Mouse (Mus musculus): ENCODE measurements around the gene Limch1.

The Limch1 gene

GRCm38 (mm10) chr5:66746761-66747160 is 1.1 kb downstream of the Limch1 start:
- no peak for DNase-seq (ENCODE audit: low spot score)

DNA sequence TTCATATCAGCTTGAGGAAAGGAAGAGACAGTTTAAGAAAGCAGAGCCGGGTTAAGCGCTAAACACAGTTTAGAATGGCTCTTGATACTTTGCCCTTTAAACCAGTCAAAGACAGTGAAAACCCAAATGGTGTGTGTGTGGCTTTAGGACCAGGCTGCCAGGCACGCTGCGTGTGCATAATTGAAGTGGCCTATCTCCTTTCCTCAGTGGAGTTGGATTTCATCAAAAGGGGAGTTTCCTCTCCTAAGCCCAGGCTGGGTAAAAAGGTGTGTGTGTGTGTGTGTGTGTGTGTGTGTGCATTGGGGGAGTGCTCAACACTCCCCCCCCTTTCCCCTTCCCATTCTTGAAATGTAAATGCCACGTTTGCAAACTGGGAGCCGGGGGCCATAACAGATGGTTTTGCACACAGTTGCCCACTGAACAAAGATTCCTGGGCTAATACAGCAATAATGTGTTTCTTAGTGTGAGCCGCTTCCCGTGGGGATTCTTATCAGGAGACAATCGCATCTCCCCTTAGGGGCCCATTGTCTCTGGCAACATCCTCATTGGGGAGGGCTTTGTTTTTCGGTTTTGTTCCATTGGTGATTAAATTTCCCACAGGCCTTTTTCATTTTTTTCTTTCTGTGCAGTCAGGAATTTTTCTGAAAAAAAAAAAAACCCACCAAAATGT is 2.3 kb downstream of the Limch1 start:
- no peak for DNase-seq (ENCODE audit: low spot score)

DNA sequence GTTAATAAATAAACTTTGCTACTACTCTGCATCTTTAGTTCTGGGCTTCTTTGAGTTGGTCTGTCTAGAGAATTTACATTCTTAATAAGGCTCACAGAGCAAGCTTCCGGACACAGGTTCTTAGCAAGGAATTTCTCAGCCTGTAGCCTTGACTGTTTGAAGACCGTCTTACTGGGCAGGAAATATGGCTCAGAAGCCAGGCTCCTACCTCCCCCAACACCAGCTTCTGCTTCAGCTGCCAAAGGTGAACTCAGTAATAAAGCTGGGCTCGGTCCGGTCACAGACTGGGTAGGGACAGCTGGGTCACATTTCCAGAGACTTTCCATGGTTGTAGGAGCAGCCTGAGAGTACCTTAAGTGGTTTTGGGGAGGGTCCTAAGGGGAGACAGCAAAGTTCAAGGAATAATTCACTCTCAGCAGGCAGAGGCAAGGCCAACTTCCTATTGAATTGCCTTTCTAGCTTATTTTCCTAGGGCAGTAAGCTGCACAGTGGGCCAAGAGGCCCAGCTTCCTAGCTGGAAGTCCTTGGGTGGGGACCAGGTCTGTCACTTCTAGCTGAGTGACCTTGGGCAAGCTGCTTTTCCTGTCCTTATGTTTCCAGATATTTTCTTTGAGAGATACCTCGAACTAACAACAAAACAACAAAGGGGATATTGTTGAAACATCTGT is 3.0 kb downstream of the Limch1 start:
- DNase-seq (ENCODE audit: low spot score), result no peak

DNA sequence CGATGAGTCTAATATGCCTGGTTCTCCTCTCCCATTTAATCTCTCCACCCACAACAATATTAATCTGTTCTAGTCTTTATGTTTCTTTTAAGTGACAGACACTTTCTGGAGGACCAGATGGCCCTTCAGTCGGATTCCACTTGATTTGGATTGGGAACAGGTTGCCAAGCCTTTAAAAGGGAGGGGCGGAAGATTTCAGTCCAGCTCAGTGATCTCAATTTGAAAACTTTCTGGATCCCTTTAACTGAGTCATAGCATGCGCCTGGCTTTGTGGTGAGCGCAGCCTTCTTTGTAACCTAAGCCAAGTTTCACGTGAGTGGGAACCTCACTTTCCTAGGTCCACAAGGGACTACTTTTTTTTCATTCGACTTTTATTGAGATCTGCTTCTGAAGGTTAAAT is 5.0 kb downstream of the Limch1 start:
- peak; percentile 67 for DNase-seq (ENCODE audit: low spot score)

- DNase-seq (ENCODE audit: low spot score), result no peak
These were observed 5.8 kb downstream of the Limch1 start for GRCm38 (mm10) chr5:66751332-66751980.

DNA sequence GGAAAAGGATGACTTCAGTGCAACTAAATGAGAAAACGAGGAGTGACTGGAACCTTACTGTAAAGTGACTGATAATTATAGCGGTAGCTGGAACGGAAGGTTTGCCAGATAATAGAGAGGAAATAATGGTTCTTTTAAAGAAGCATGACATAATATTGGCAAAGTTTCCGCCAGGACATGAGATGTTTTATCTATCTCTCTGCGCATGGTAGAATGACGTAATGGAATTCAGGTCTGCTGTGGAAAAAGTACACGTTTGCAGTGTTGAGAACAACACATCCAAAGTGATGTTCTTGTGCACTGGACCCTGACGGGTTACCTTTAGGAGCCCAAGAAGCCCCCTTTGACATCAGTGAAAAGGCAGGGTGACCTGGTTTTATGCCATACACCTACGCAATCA is 8.0 kb downstream of the Limch1 start:
- peak; percentile 14 for DNase-seq (ENCODE audit: low spot score)

DNA sequence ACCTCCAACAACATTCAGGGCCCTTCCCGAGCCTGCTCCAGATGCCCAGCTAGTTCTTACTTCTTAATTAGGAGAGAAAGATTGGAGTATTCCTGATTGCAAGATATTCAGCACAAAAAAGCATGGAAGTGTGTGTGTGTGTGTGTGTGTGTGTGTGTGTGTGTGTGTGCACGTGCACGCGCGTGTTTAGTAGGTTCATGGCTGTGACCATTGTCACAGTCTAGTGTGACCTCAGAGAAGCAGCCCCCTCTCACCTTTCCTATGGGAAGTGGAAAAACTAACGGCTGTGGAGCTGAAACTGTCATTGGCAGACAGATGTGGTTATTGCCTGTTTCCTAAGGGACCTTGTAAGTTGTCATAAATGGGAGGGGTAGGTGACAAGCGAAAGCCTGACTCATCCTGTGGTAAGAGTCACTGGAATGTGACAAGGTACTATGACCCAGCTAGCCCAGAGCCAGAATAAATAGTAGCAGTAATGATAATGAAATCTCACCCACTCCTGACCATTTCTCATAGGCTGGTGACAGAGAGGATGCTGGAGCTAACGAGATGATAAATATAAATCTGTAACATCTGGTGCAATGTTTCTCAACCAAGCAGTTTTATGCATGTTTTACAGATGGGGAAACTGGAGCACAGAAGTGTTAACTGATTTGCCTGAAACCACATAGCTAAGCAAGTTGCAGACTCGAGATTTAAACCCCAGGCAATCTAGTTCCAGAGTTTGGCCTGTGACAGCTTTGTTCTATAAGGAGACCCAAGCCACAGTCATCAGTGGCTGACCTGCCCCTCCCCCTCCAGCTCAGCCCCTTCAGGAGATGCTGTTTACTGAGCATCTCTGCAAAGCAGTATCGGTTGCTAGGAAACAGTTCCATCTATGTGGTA is 11.4 kb downstream of the Limch1 start:
- DNase-seq (ENCODE audit: low spot score), result no peak

GRCm38 (mm10) chr5:66757706-66758237 is 12.1 kb downstream of the Limch1 start:
- DNase-seq (ENCODE audit: low spot score), result no peak

DNA sequence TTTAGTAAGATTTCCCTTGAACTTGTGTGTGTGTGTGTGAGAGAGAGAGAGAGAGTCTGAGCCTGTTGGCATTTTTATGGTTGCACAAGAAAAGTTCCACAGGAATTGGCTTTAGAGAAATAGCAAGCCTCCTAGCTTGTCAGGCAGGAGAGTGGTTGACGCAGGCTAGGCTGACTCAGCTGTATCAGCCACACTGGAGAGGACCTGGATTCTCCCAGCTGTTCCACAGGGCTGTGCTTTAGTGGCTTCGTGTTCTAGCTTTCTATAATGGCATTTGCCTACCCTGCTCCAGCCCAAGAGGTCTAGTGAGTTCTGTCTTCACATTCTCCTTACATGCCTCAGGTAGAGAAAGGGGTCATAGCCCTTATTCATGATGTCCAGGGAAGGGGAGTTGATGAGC is 13.7 kb downstream of the Limch1 start:
- DNase-seq (ENCODE audit: low spot score), result no peak

GRCm38 (mm10) chr5:66760747-66761146 is 15.1 kb downstream of the Limch1 start:
- no peak for DNase-seq (ENCODE audit: low spot score)

GRCm38 (mm10) chr5:66762006-66762405 is 16.4 kb downstream of the Limch1 start:
- no peak for DNase-seq (ENCODE audit: low spot score)

- no peak for DNase-seq (ENCODE audit: low spot score)
These were observed 18.5 kb downstream of the Limch1 start for GRCm38 (mm10) chr5:66764129-66764528.

DNA sequence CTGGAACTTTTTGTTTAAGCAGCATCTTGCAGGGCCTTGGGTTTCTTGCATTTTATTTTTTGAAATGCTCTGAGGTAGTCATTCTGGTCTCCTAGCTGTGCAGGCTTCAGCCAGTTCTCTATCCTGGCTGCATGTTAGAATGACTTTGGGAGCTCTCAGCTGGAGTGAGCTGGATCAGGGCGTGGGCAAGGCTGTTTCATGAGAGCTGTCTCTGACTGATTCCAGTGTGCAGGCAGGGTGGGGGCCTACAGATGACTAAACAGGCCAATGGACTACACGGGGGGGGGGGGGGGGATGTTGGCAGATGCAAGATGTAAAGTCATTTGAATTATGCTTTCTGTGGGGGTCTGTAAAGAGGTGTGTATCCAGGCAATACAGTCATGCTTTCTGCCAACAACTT is 20.3 kb downstream of the Limch1 start:
- no peak for DNase-seq (ENCODE audit: low spot score)

DNA sequence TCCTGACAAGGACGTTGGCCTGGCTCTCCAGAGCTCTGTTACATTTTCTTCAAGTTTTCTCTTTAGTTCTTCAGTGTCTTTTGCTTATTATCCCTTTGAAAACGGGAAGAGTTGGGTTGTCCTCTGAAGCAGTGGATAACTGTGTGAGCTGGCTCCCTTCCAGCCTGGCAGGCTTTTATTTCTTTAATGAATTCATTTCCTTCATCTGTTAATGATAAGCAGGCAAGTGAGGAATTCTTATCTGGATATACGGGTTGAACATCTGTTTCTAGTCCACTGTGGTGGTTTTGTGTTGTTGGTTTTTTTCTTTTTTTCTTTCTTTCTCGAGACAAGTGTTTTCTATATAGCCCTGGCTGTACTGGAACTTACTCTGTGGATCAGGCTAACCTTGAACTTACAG is 22.4 kb downstream of the Limch1 start:
- DNase-seq (ENCODE audit: low spot score), result peak; percentile 51

GRCm38 (mm10) chr5:66769070-66769469 is 23.4 kb downstream of the Limch1 start:
- no peak for DNase-seq (ENCODE audit: low spot score)

DNA sequence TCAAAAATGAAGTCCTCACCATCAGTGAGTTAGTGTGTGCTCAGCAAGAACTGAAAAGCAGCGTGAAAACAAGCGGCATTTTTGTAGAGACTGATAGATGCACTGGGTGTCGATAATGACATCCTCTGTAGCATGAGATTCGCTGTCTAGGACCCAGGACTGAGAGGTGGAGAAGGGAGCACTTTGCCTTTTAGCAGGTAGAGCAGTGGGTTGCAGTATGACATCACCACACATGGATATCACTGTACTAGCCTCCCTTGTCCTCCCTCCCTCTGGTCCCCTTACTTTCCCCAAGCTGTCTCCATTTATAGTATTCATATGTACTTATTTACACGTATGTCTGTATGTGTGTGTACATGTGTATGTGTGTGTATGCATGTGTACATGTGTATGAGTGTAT is 23.9 kb downstream of the Limch1 start:
- DNase-seq (ENCODE audit: low spot score), result no peak

DNA sequence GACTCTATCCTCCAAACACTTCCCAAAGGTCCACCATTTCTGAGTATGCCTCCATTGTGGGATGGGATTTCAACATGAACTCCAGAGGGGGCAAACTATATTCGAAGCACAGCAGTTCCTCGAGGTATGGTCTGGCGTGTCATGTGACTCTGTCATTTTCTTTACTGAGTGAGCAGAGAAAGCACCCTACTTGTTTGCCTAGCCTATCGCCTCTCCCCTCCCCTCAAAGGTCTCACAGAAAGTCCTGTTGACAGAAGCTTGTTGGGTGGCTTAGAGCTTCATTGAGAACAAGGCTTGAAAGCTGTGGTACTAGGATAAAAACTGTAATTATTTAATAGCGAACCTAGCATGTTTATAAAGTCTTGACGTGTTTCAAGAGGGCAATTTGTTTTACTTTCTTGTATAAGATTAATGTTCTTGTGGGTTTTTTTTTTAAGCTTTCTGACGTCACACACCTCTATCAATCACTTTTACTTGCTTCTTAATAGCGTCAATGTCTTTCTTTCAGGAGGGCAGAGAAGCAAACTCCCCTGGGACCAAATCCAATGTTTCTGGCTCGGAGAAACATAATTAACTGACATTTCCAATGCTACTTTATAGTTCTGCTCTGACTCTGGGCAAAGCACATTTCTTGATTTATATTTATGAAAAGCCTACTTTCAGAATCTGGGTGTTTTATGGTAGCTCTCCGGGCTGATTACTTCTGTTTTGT is 32.5 kb downstream of the Limch1 start:
- peak; percentile 28 for DNase-seq (ENCODE audit: low spot score)

- DNase-seq (ENCODE audit: low spot score), result no peak
These were observed 34.7 kb downstream of the Limch1 start for GRCm38 (mm10) chr5:66780371-66780770.

DNA sequence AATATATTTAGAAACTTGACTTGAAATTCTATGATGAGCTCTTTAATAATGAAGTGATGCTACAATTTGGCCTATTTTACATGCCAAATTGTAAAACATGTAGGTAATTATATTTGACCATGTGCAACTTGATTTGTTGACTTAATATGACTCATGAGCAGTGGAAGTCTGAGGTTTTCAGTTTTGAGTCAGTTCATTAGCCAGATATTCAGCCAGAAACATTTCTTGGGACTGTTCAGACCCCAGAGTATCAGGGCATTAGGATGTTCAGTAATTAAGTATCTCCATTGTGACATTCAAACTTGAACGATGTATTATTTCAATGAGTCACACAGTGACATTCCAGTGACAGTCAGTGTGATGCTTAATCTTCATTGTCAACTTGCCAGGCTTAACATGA is 35.9 kb downstream of the Limch1 start:
- peak; percentile 21 for DNase-seq (ENCODE audit: low spot score)

- DNase-seq (ENCODE audit: low spot score), result no peak
These were observed 37.2 kb downstream of the Limch1 start for GRCm38 (mm10) chr5:66782851-66783250.

DNA sequence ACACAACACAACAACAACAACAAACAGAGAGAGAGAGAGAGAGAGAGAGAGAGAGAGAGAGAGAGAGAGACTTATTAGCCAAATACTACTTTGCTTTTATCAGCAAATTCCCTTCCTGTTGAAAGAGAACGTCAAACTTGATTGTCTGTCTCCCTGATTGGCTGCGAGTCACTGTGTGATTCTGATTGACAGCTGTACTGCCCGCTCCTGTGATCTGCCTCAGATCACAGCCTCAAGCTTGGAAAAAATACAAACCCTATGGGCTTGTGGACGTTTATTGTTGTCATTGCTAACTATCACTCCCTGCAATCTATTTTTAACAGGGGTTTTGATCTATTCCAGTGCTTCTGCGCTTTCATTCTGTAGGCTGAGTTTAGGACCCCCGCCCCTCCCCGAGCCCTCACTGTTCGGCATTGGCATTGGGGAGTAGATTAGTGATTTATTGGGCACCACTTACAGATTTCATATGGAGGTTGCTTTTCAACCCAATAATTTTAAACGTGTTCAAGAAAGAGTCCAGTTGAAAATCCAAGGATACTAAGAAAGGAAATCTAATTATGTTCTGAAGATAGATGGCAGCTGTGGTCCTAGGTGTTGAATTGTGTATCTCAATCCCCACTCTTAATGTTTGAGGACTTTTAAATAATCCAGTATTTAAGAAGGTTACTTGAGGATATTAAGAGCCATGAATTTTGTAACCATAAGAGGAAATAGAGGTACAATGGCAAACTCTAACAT is 39.2 kb downstream of the Limch1 start:
- no peak for DNase-seq (ENCODE audit: low spot score)

All from MN1 (cell line).